Mouse (Mus musculus): ENCODE data around the gene Sema7a. TPM values are rescaled to one million over a fixed set of nuclear protein-coding genes. Genes with fewer than 3 reads are reported as not detected.

The Sema7a gene
- total and polyA plus RNA-seq, 3 experiments = 0.03 TPM; not detected in 2

DNA sequence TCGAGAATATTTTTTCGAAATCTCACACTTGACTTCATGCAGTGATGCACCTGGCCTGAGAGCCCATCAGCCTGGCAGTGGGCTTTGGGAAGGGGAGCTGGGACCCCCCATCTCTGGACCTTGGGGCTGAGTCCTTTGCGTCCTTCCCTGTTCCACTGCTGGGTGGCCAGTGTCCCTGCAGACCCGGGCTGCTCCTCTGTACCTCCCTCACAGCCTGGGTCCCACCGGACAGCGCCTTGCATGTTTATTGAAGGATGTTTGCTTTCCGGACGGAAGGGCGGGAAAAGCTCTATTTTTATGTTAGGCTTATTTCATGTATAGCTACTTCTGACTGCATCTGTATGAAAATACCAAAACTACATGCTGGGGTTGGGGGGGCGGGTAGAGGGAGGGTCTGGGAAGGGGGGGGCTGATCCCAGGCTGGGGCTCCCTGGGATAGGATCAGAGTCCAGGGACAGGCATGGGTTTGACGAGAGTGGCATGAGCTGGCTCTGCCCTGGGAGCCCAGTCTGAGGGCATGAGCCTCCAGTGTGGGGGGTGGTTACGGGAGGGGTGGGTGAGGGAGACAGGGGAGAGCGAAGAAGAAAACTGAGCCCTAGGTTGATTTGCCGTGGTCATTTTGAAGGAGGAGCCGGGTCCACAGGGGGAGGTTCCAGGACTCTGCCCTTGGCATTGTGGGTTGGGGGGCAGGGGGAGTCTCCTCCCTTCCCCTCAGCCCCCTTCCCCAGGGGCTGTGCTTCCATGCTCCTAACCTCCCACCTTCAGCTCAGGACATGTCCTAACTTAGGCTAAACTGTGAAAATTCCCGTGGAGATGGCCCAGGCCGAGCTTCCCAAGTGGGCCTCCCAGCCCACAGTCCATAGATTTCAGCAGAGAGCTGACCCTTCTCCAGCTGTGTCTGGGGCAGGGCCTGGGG, 22.2 kb downstream of the Sema7a start:
- Histone ChIP-seq H3K4me3 (ENCODE audit: control insufficient read depth in 1 of 2, insufficient read depth in 1 of 2, low read depth in 2 of 2, low read length in 2 of 2) (no peak overlapping the region), H3K4me1 (ENCODE audit: control insufficient read depth in 1 of 2, insufficient read depth in 2 of 2, low read length in 2 of 2) (no peaks in the 10 kb centered on the region), H3K9me3 (replicated peaks; ENCODE audit: insufficient read depth, low read length) (no peaks in the 10 kb centered on the region), H3K9ac (ENCODE audit: control insufficient read depth, low read depth, low read length, poor library complexity, severe bottlenecking) (no peak overlapping the region), H3K27me3 (ENCODE audit: control insufficient read depth in 1 of 2, insufficient read depth in 2 of 2, low read length in 2 of 2) (peaks cover 0 to 11% of the 10 kb centered on the region in 2 experiments; a peak in 3 of 4 replicates), H3K36me3 (ENCODE audit: control insufficient read depth in 1 of 2, insufficient read depth in 2 of 2, low read length in 2 of 2) (no peaks in the 10 kb centered on the region), H3K27ac (ENCODE audit: control insufficient read depth, low read depth, low read length) (no peak overlapping the region), H3K79me2 (ENCODE audit: control insufficient read depth, insufficient read depth, low read length, poor library complexity) (no peaks in the 10 kb centered on the region)
- no peak for DNase-seq (ENCODE audit: low read depth, low spot score)
- TF ChIP-seq KAT2A (conservative IDR thresholded peaks at IDR 0.05; ENCODE audit: low read depth, low read length) = no peak

DNA sequence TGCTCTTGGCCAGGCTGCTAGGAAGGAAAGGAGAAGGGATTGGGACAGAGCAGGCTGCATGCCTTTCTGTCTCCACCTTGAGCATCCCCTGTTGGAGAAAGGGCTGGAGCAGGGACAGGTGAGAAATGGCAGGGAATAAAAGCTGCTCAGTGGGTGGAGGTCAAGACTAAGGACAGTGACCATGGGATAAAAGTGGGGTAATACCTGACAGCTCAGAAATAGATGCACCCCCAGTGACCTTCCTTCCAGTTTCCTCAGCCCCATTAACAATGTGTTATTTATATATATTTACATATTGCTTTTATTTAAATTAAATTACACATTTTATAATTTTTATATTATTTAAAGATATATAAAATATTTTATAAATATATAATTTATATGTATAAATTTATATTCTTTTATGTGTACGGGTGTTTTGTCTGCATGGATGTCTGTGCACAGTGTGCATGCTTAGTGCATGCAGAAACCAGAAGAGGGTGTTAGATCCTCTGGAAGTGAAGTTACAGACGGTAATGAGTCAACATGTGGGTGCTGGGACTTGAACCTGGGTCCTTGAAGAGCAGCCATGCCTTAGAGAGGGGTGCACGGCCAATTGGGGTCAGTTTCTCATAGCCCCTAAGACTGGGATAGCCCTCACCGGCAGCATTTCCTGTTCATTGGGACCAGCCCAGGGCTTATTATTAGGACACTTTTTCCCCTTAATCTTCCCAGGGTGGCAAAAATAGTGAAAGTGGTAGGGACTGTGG, 23.5 kb downstream of the Sema7a start:
- Histone ChIP-seq H3K36me3 (ENCODE audit: control insufficient read depth in 1 of 2, insufficient read depth in 2 of 2, low read length in 2 of 2) (no peaks in the 10 kb centered on the region), H3K9ac (ENCODE audit: control insufficient read depth, low read depth, low read length, poor library complexity, severe bottlenecking) (no peak overlapping the region), H3K4me1 (ENCODE audit: control insufficient read depth in 1 of 2, insufficient read depth in 2 of 2, low read length in 2 of 2) (no peaks in the 10 kb centered on the region), H3K9me3 (replicated peaks; ENCODE audit: insufficient read depth, low read length) (no peaks in the 10 kb centered on the region), H3K79me2 (ENCODE audit: control insufficient read depth, insufficient read depth, low read length, poor library complexity) (no peaks in the 10 kb centered on the region), H3K27me3 (ENCODE audit: control insufficient read depth in 1 of 2, insufficient read depth in 2 of 2, low read length in 2 of 2) (peaks cover 0 to 11% of the 10 kb centered on the region in 2 experiments), H3K27ac (ENCODE audit: control insufficient read depth, low read depth, low read length) (no peak overlapping the region), H3K4me3 (ENCODE audit: control insufficient read depth in 1 of 2, insufficient read depth in 1 of 2, low read depth in 2 of 2, low read length in 2 of 2) (no peak overlapping the region)
- TF ChIP-seq MXI1 (IDR thresholded peaks at IDR 0.05; ENCODE audit: low read depth, low read length) (no peak), RCOR1 (IDR thresholded peaks at IDR 0.05; ENCODE audit: low read depth, low read length) (no peak), MYB (IDR thresholded peaks at IDR 0.05; ENCODE audit: low read depth, low read length) (no peak), ZKSCAN1 (IDR thresholded peaks at IDR 0.05; ENCODE audit: low read depth, low read length) (no peak), ELF1 (IDR thresholded peaks at IDR 0.05; ENCODE audit: low read depth, low read length) (no peak), TAL1 (IDR thresholded peaks at IDR 0.05; ENCODE audit: low read length) (no peak), SIN3A (IDR thresholded peaks at IDR 0.05; ENCODE audit: low read length) (no peak), ZC3H11A (IDR thresholded peaks at IDR 0.05; ENCODE audit: low read depth, low read length) (no peak), KAT2A (conservative IDR thresholded peaks at IDR 0.05; ENCODE audit: low read depth, low read length) (no peak), MAX (IDR thresholded peaks at IDR 0.05; ENCODE audit: low read length) (no peak), ZNF384 (IDR thresholded peaks at IDR 0.05; ENCODE audit: low read depth, low read length) (no peak)
- no peak for DNase-seq (ENCODE audit: low read depth, low spot score)

DNA sequence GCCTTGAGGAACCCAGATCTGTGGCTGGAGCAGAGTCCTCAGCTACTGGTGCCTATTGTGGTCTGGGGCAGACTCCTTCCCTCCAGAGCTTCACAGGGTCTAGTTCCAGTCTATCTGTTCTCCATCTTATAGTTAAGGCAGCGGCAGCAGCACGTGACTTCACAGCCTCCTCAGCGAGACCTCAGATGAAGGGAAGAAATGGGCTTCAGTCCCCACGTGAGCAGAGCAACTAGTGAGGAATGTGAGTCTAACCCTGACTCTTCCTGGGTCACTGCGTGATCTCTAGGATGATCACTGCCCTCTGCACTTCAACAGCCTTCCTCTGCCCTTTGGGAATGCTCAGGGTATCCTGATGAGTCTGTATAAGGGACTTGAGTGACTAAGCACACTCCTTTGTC, 24.1 kb downstream of the Sema7a start:
- DNase-seq (ENCODE audit: low read depth, low spot score) = no peak
- Histone ChIP-seq H3K4me3 (ENCODE audit: control insufficient read depth in 1 of 2, insufficient read depth in 1 of 2, low read depth in 2 of 2, low read length in 2 of 2) (no peak overlapping the region), H3K79me2 (ENCODE audit: control insufficient read depth, insufficient read depth, low read length, poor library complexity) (no peaks in the 10 kb centered on the region), H3K9me3 (replicated peaks; ENCODE audit: insufficient read depth, low read length) (no peaks in the 10 kb centered on the region), H3K27me3 (ENCODE audit: control insufficient read depth in 1 of 2, insufficient read depth in 2 of 2, low read length in 2 of 2) (peaks cover 0 to 12% of the 10 kb centered on the region in 2 experiments), H3K4me1 (ENCODE audit: control insufficient read depth in 1 of 2, insufficient read depth in 2 of 2, low read length in 2 of 2) (no peaks in the 10 kb centered on the region), H3K9ac (ENCODE audit: control insufficient read depth, low read depth, low read length, poor library complexity, severe bottlenecking) (no peak overlapping the region), H3K27ac (ENCODE audit: control insufficient read depth, low read depth, low read length) (no peak overlapping the region), H3K36me3 (ENCODE audit: control insufficient read depth in 1 of 2, insufficient read depth in 2 of 2, low read length in 2 of 2) (no peaks in the 10 kb centered on the region)
- TF ChIP-seq USF1 (IDR thresholded peaks at IDR 0.05; ENCODE audit: low read depth, low read length) (peak; percentile 51), CHD2 (IDR thresholded peaks at IDR 0.05; ENCODE audit: low read length) (no peak), KAT2A (conservative IDR thresholded peaks at IDR 0.05; ENCODE audit: low read depth, low read length) (no peak), MAFK (IDR thresholded peaks at IDR 0.05; ENCODE audit: borderline replicate concordance, low read depth, low read length) (no peak), RCOR1 (IDR thresholded peaks at IDR 0.05; ENCODE audit: low read depth, low read length) (no peak), GABPA (IDR thresholded peaks at IDR 0.05; ENCODE audit: low read depth, low read length) (no peak), MAZ (IDR thresholded peaks at IDR 0.05; ENCODE audit: low read depth, low read length) (no peak), SIN3A (IDR thresholded peaks at IDR 0.05; ENCODE audit: low read length) (no peak)

Data from MEL (cell line).